ENCODE assay signal across 8 mouse cellular contexts in genomic region chr19:8663360-8663839, GRCm38 (mm10). TPM values are rescaled to one million over a fixed set of nuclear protein-coding genes. Genes with fewer than 3 reads are reported as not detected.
DNase-seq lines count a peak whose midpoint lies in the region; ATAC-seq and TF ChIP-seq lines count a peak whose summit lies in the region.

Gene Chrm1 (plus strand): TSS chr19:8663789.

- H3K27ac ChIP-seq in lung, embryonic 14.5 days (ENCODE audit: low read depth), result no peak within 1 kb of the TSS
- no peak within 1 kb of the TSS for H3K27ac ChIP-seq in hindbrain, embryonic 10.5 days
- peak within 1 kb of the TSS; percentile 36; the same call in 1 of the 2 replicates for H3K27ac ChIP-seq in limb, embryonic 10.5 days
- no peak within 1 kb of the TSS for H3K27ac ChIP-seq in kidney, adult 2 months (ENCODE audit: insufficient read depth, low read depth, low read length)

- H3K4me3 ChIP-seq in lung, embryonic 14.5 days (ENCODE audit: low read depth, low read length), result 0 out of 2 replicates have a peak within 1 kb of the TSS, but pooled peaks have one; percentile 43
- H3K4me3 ChIP-seq in hindbrain, embryonic 10.5 days, result peak within 1 kb of the TSS; percentile 58; the same call in 1 of the 2 replicates
- peak within 1 kb of the TSS; percentile 55 for H3K4me3 ChIP-seq in limb, embryonic 10.5 days
- no peak within 1 kb of the TSS for H3K4me3 ChIP-seq in kidney, adult 2 months (ENCODE audit: insufficient read depth, low read depth, low read length)

- H3K4me1 ChIP-seq in lung, embryonic 14.5 days (ENCODE audit: insufficient read depth), result no peaks in the 10 kb centered on the region
- peaks cover 37% of the 10 kb centered on the region for H3K4me1 ChIP-seq in hindbrain, embryonic 10.5 days (replicated peaks)
- peaks cover 16% of the 10 kb centered on the region for H3K4me1 ChIP-seq in limb, embryonic 10.5 days
- H3K4me1 ChIP-seq in kidney, adult 2 months (ENCODE audit: control insufficient read depth, insufficient read depth, low read length), result no peaks in the 10 kb centered on the region

- DNase-seq in lung, embryonic 14.5 days, result no peak
- DNase-seq in lung, postnatal 4 days, result no peak
- DNase-seq in hindbrain, embryonic 10.5 days (ENCODE audit: low spot score), result no peak
- DNase-seq in limb, embryonic 10.5 days (ENCODE audit: low spot score), result no peak
- peak; percentile 46 for DNase-seq in right cerebral cortex, postnatal 4 days
- DNase-seq in thymus, postnatal 36 days, result no peak
- DNase-seq in kidney, adult 2 months, result no peak
- DNase-seq in kidney, postnatal 14 days, result no peak

- no peaks in the 10 kb centered on the region for H3K9me3 ChIP-seq in lung, embryonic 14.5 days (ENCODE audit: low read depth, low read length)
- H3K9me3 ChIP-seq in hindbrain, embryonic 10.5 days, result no peaks in the 10 kb centered on the region
- no peaks in the 10 kb centered on the region for H3K9me3 ChIP-seq in limb, embryonic 10.5 days (replicated peaks)

- H3K4me2 ChIP-seq in lung, embryonic 14.5 days, result peak within 1 kb of the TSS; percentile 94

- TF ChIP-seq POLR2A in kidney, adult 2 months (IDR thresholded peaks at IDR 0.05; ENCODE audit: low read depth, low read length), result no peak

- no peaks in the 10 kb centered on the region for H3K27me3 ChIP-seq in lung, embryonic 14.5 days (ENCODE audit: insufficient read depth, low read length)
- H3K27me3 ChIP-seq in hindbrain, embryonic 10.5 days (ENCODE audit: insufficient read depth, poor library complexity, severe bottlenecking), result peaks cover 38% of the 10 kb centered on the region
- H3K27me3 ChIP-seq in limb, embryonic 10.5 days (ENCODE audit: low read depth, poor library complexity, severe bottlenecking), result peaks cover 35% of the 10 kb centered on the region
- H3K27me3 ChIP-seq in kidney, adult 2 months (replicated peaks; ENCODE audit: control insufficient read depth, insufficient read depth, low read length), result no peaks in the 10 kb centered on the region

- H3K36me3 ChIP-seq in lung, embryonic 14.5 days (ENCODE audit: insufficient read depth), result no peaks in the 10 kb centered on the region
- H3K36me3 ChIP-seq in hindbrain, embryonic 10.5 days, result no peaks in the 10 kb centered on the region
- no peaks in the 10 kb centered on the region for H3K36me3 ChIP-seq in limb, embryonic 10.5 days
- no peaks in the 10 kb centered on the region for H3K36me3 ChIP-seq in kidney, adult 2 months (ENCODE audit: control insufficient read depth, insufficient read depth, low read length)

- TF ChIP-seq CTCF in lung, embryonic 14.5 days (IDR thresholded peaks at IDR 0.05; ENCODE audit: low read depth), result no peak
- TF ChIP-seq CTCF in kidney, adult 2 months (conservative IDR thresholded peaks at IDR 0.05; ENCODE audit: insufficient read depth, insufficient read length, low read depth, low read length), result no peak

- no peak within 1 kb of the TSS for H3K9ac ChIP-seq in lung, embryonic 14.5 days

- 65% methylated on average over 9 of the region's 9 CpGs for WGBS in lung, embryonic 14.5 days
- 79% methylated on average over 9 of the region's 9 CpGs for WGBS in hindbrain, embryonic 10.5 days
- WGBS in limb, embryonic 10.5 days, result 82% methylated on average over 9 of the region's 9 CpGs
- 61% methylated on average over 9 of the region's 9 CpGs for WGBS in kidney, adult 2 months

- ATAC-seq in lung, embryonic 14.5 days (ENCODE audit: insufficient read depth), result 0 out of 2 replicates have a peak, but pooled peaks have one; percentile 25

RNA-seq across cellular contexts. Expression of gene Chrm1, which starts in this region (rescaled TPM):
- 0.05 and 0.08 TPM in 2 replicates for polyA plus RNA-seq in lung, embryonic 14.5 days (2014; fragmentation: Nextera tagmentation; extraction: Ambion mirVana)
- 0.05 TPM in 2 replicates for polyA plus RNA-seq in hindbrain, embryonic 10.5 days (2016; fragmentation: Nextera tagmentation; extraction: Ambion mirVana)
- 0.10 TPM in 1 of 2 replicates, not detected in the other for polyA plus RNA-seq in limb, embryonic 10.5 days (2016; fragmentation: Nextera tagmentation; extraction: Ambion mirVana)
- 0.53 and 0.62 TPM in 2 replicates for polyA plus RNA-seq in kidney, adult 2 months (2012; rRNA removed)

Comparison
In these comparisons a context has a peak if more than half of its experiments do, and no peak if none do; other contexts are left out.
1. Peak in ATAC-seq, H3K4me3 ChIP-seq and H3K4me2 ChIP-seq in lung, embryonic 14.5 days; RNA of the gene not detected or under 1 TPM.